Mouse (Mus musculus) liver, postnatal 0 days (tissue): Measurements from ENCODE around the gene Rgr.

ENCODE experiments used
- CTCF ChIP-seq: sonication (generic); IDR thresholded peaks from 2 replicates; pipeline ENCODE4 v1.5.1; 2016; ENCODE audit warnings: antibody characterized with exemption, low read depth
- EP300 ChIP-seq: IDR thresholded peaks from 2 replicates; pipeline ENCODE4 v1.6.1; 2016; ENCODE audit warnings: antibody characterized with exemption, low read depth, mild to moderate bottlenecking

DNA sequence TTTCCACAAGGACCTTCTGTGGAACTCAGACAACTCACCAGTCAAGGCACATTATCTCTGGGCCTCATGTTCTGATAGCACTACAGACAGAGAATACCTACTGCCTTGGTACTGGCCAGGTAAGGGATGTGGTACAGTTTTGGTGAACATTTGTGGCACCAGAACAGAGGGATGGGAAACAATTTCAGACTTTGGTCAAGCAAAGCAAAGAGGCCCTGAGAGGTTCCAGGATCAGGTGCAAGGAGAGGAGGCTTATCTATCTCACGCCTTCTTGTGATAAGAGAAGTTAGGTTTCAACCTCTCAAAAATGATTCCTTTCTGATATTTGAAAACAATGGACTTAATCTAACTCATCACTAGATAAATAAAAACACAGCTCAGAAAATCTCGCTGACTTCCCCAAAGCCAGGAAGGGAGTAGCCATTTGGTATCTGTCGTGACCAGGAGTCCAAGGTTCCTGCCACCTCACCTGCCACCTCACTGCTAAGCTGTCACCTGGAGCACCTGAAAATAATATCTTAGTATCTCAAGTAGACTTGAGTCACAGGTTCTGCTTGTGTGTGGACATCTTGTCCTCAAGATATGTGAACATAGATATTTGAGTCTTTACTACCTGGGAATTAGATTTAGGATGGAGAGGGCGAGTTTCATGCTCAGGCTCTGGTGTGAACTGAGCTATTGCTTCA, 21.4 kb downstream of the Rgr start:
- TF ChIP-seq CTCF: no peak
- no peak for TF ChIP-seq EP300
